Mouse (Mus musculus): ENCODE results near the gene Cacng1. TPM values are rescaled to one million over a fixed set of nuclear protein-coding genes. Genes with fewer than 3 reads are reported as not detected.

Cacng1 gene
- polyA plus RNA-seq, 1 experiment from 2014 or later: 14.0 TPM

DNA sequence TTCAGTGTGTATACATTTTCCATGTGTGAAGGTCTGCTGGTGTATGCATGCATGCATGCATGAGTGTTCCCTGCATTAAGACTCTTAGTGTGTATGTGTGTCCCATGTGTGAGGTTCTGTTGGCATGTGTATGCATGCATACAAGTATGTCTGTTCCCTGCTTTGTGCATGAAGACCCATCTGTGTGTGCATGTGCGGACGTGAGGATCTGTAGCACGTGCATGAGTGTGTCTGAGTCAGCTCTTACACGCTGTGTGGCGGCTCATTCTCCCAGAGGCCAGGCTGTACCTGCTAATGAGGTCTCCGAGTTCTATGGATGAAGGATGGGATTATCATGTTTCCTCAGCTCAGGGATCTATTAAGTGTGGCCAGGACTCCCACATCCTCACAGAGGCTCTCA, 11.3 kb downstream of the Cacng1 start:
- Histone ChIP-seq H3K9ac (no peak overlapping the region), H3K27me3 (no peaks in the 10 kb centered on the region), H3K4me3 (no peak overlapping the region), H3K9me3 (no peaks in the 10 kb centered on the region), H3K27ac (no peak overlapping the region), H3K36me3 (no peaks in the 10 kb centered on the region), H3K4me1 (peaks cover 29% of the 10 kb centered on the region), H3K4me2 (no peak overlapping the region)
- ATAC-seq (ENCODE audit: insufficient number of reproducible peaks, low FRiP score, low TSS enrichment, low read depth): no peak
- WGBS: 60% methylated on average over 6 of the region's 6 CpGs

DNA sequence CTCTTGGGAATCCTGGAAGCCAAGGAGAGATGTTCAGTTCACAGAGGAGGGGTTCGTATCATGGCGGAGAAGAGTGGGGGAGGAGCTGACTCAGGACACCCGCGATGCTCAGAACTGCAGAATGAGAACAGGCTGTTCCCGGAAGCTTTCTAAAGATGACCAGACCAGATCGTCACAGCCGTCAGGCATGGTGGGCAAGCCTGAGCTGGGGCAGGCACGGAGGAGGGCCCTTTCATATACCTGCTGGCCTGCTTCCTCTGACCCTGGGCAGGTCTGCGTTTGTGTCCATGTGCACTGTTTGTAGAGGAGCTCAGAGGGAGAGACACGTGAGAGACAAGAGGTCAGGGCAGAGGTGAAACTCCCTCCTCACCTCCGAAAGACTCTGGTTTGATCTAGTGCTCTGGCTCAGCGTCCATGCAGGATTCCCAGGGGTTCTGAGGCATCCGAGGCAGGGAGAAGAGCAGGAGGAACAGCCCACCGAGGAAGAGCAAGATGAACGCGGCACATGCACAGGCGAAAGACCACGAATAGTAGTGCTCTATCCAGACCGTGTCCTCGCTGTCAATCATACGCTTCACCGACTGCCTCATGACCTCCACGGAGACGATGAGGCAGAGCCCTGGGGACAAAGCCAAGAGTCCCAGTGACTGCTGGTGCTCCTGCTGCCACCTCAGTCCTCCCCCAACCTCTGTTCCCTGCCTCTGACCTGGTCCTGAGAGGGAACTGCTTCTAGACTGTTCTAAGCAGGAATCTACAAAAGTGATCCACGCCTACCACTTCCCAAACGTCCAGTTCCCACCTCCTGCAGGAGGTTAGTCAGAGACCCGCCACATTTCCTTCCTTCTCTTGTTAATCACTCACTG, 12.8 kb downstream of the Cacng1 start:
- Histone ChIP-seq H3K27ac (no peak overlapping the region), H3K4me2 (no peak overlapping the region)
- WGBS: 61% methylated on average over 27 of the region's 27 CpGs

GRCm38 (mm10) chr11:107699967-107700366, 16.4 kb downstream of the Cacng1 start:
- H3K4me1 ChIP-seq: peaks cover 23% of the 10 kb centered on the region
- H3K36me3 ChIP-seq: no peaks in the 10 kb centered on the region
- no peak overlapping the region for H3K27ac ChIP-seq
- no peak for ATAC-seq (ENCODE audit: insufficient number of reproducible peaks, low FRiP score, low TSS enrichment, low read depth)
- H3K4me2 ChIP-seq: no peak overlapping the region
- no peak overlapping the region for H3K4me3 ChIP-seq
- 90% methylated on average over 4 of the region's 4 CpGs for WGBS
- no peak overlapping the region for H3K9ac ChIP-seq
- no peaks in the 10 kb centered on the region for H3K27me3 ChIP-seq
- H3K9me3 ChIP-seq: no peaks in the 10 kb centered on the region

More for the DNA sequence above, 12.8 kb downstream of the Cacng1 start:
- Histone ChIP-seq H3K4me3 (no peak overlapping the region), H3K4me1 (peaks cover 29% of the 10 kb centered on the region), H3K9ac (no peak overlapping the region), H3K9me3 (no peaks in the 10 kb centered on the region), H3K36me3 (no peaks in the 10 kb centered on the region), H3K27me3 (no peaks in the 10 kb centered on the region)
- no peak for ATAC-seq (ENCODE audit: insufficient number of reproducible peaks, low FRiP score, low TSS enrichment, low read depth)

- Histone ChIP-seq H3K4me3 (no peak overlapping the region), H3K27me3 (no peaks in the 10 kb centered on the region), H3K9me3 (no peaks in the 10 kb centered on the region), H3K36me3 (peaks cover 3% of the 10 kb centered on the region), H3K4me1 (peaks cover 6% of the 10 kb centered on the region; the same call in 1 of the 2 replicates), H3K4me2 (no peak overlapping the region), H3K9ac (no peak overlapping the region), H3K27ac (no peak overlapping the region)
- WGBS: 83% methylated on average over 6 of the region's 6 CpGs
- no peak for ATAC-seq (ENCODE audit: insufficient number of reproducible peaks, low FRiP score, low TSS enrichment, low read depth)
Measured at GRCm38 (mm10) chr11:107693338-107693737, 23.0 kb downstream of the Cacng1 start.

DNA sequence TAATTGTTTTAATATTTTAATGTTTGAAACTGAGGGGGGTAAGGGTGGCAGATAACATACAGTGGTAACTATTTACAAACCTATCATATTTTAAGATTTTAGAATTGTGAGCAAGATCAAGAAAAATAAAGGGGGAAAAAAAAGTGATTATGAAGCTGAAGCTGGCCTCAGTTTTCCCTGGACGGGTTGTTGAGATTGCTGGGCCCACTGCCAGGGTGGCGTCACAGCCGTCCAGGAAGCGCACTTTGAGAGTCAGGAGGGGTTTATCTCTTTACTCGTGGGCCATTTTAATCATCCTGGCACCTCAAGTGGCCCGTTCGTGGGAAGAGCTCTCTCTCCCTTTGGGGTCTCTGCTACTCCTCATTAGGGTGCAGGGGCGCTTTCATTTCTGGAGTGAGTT, 24.8 kb downstream of the Cacng1 start:
- H3K36me3 ChIP-seq: peaks cover 7% of the 10 kb centered on the region
- H3K27ac ChIP-seq: no peak overlapping the region
- no peak overlapping the region for H3K4me2 ChIP-seq
- no peak for ATAC-seq (ENCODE audit: insufficient number of reproducible peaks, low FRiP score, low TSS enrichment, low read depth)
- H3K4me3 ChIP-seq: no peak overlapping the region
- H3K9me3 ChIP-seq: no peaks in the 10 kb centered on the region
- H3K27me3 ChIP-seq: no peaks in the 10 kb centered on the region
- H3K4me1 ChIP-seq: peaks cover 6% of the 10 kb centered on the region; the same call in 1 of the 2 replicates
- H3K9ac ChIP-seq: no peak overlapping the region
- 80% methylated on average over 8 of the region's 8 CpGs for WGBS

- no peaks in the 10 kb centered on the region for H3K27me3 ChIP-seq
- peaks cover 23% of the 10 kb centered on the region for H3K36me3 ChIP-seq
- no peak overlapping the region for H3K4me3 ChIP-seq
- H3K4me2 ChIP-seq: no peak overlapping the region
- H3K9me3 ChIP-seq: no peaks in the 10 kb centered on the region
- peaks cover 3% of the 10 kb centered on the region; the same call in 1 of the 2 replicates for H3K4me1 ChIP-seq
- WGBS: 96% methylated on average over 10 of the region's 10 CpGs
- ATAC-seq (ENCODE audit: insufficient number of reproducible peaks, low FRiP score, low TSS enrichment, low read depth): no peak
- no peak overlapping the region for H3K9ac ChIP-seq
- no peak overlapping the region for H3K27ac ChIP-seq
Measured at GRCm38 (mm10) chr11:107688480-107688879, 27.8 kb downstream of the Cacng1 start.

- Histone ChIP-seq H3K4me1 (peaks cover 4% of the 10 kb centered on the region; the same call in 1 of the 2 replicates), H3K27me3 (no peaks in the 10 kb centered on the region), H3K4me2 (no peak overlapping the region), H3K27ac (no peak overlapping the region), H3K9ac (no peak overlapping the region), H3K4me3 (no peak overlapping the region), H3K36me3 (peaks cover 28% of the 10 kb centered on the region), H3K9me3 (no peaks in the 10 kb centered on the region)
- ATAC-seq (ENCODE audit: insufficient number of reproducible peaks, low FRiP score, low TSS enrichment, low read depth): no peak
- 87% methylated on average over 20 of the region's 20 CpGs for WGBS
Measured at GRCm38 (mm10) chr11:107686290-107686689, 30.0 kb downstream of the Cacng1 start.

- Histone ChIP-seq H3K4me2 (no peak overlapping the region), H3K4me1 (peaks cover 4% of the 10 kb centered on the region; the same call in 1 of the 2 replicates), H3K36me3 (peaks cover 28% of the 10 kb centered on the region), H3K4me3 (no peak overlapping the region), H3K9me3 (no peaks in the 10 kb centered on the region), H3K27ac (no peak overlapping the region), H3K27me3 (no peaks in the 10 kb centered on the region), H3K9ac (no peak overlapping the region)
- WGBS: 43% methylated on average over 19 of the region's 19 CpGs
- no peak for ATAC-seq (ENCODE audit: insufficient number of reproducible peaks, low FRiP score, low TSS enrichment, low read depth)
Measured at GRCm38 (mm10) chr11:107683544-107684465, 32.5 kb downstream of the Cacng1 start.

DNA sequence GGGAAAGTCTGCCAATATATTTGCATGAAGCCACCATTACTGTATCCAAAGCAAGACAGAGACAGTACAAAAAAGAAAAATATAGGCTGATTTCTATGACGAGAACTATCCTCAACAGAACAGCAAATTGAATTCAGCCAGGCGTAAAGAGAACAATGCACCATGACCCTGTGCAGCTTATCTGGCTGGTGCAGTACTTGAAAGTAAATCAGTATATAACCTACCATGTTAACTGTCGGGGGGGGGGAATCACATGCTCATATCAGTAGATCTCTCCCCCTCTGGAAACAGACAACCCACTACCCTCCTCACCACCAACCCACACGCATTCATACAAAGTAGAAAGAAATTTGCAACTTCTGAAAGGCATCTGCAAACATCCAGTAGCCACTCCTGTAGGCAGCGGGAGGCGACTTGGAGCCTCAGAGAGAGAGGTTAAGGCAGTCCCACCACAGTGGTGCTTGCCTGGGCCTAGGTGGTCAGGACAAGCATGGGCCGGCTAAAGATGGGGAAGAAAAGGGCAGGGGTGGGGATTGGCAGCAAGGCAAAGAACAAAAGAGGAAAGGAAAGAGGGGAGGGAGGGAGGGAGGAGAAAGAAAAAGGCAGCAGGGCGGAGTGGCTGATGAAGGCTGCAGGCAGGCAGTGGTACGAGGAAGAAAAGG, 33.5 kb downstream of the Cacng1 start:
- no peak overlapping the region for H3K27ac ChIP-seq
- no peak overlapping the region for H3K4me2 ChIP-seq
- ATAC-seq (ENCODE audit: insufficient number of reproducible peaks, low FRiP score, low TSS enrichment, low read depth): no peak
- H3K27me3 ChIP-seq: no peaks in the 10 kb centered on the region
- no peak overlapping the region for H3K4me3 ChIP-seq
- H3K9ac ChIP-seq: no peak overlapping the region
- H3K4me1 ChIP-seq: peaks cover 4% of the 10 kb centered on the region; the same call in 1 of the 2 replicates
- H3K36me3 ChIP-seq: peaks cover 22% of the 10 kb centered on the region
- WGBS: 79% methylated on average over 9 of the region's 9 CpGs
- H3K9me3 ChIP-seq: no peaks in the 10 kb centered on the region

DNA sequence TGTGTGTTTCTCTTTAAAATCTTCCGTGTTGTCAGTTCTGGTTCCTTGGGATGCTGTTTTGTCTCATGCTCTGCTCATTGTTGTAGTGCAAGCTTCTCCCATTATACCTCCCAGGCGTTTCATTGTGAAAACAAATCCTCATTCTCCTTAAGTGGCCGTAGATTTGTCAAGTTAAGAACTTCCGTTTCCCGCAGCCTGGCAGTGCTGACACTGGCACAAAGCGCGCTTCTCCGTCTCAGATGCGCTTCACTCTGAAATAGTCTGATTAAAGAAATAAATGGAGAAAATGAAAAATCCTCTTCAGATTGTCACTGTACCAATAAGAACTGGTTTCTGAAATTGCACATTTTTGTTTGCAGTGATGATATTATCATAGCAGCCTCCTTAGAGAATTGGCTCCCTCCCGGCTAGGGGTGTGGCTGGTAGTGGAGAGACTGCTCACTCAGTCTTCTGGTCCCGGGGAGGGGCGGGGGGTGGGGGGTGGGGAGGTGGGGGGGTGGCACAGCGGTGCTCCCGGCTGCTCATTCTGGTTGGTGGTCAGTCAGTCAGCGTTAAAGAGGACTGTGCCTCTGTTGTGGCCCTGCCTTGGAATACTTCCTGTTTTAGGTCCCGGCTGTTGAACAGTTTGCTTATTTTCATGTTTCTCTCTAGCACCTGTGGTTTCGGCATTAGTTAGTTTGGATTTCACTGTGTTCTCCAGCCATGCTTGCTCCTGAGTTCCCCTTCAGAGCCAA, 39.9 kb downstream of the Cacng1 start:
- Histone ChIP-seq H3K4me2 (no peak overlapping the region), H3K4me1 (no peaks in the 10 kb centered on the region), H3K9ac (no peak overlapping the region), H3K27ac (no peak overlapping the region), H3K36me3 (peaks cover 29% of the 10 kb centered on the region), H3K27me3 (no peaks in the 10 kb centered on the region), H3K4me3 (no peak overlapping the region), H3K9me3 (no peaks in the 10 kb centered on the region)
- no peak for ATAC-seq (ENCODE audit: insufficient number of reproducible peaks, low FRiP score, low TSS enrichment, low read depth)
- WGBS: 73% methylated on average over 17 of the region's 17 CpGs

GRCm38 (mm10) chr11:107675246-107675645, 41.1 kb downstream of the Cacng1 start:
- Histone ChIP-seq H3K4me1 (no peaks in the 10 kb centered on the region), H3K27ac (no peak overlapping the region), H3K36me3 (peaks cover 40% of the 10 kb centered on the region), H3K9ac (no peak overlapping the region), H3K4me2 (no peak overlapping the region), H3K9me3 (no peaks in the 10 kb centered on the region), H3K4me3 (no peak overlapping the region), H3K27me3 (no peaks in the 10 kb centered on the region)
- no peak for ATAC-seq (ENCODE audit: insufficient number of reproducible peaks, low FRiP score, low TSS enrichment, low read depth)
- 87% methylated on average over 10 of the region's 10 CpGs for WGBS

All from limb, embryonic 15.5 days (tissue).